Mouse (Mus musculus) common myeloid progenitor, adult 5-6 weeks (primary cell): ENCODE data around the gene Gm30302. TPM values are rescaled to one million over a fixed set of nuclear protein-coding genes. Genes with fewer than 3 reads are reported as not detected.
A peak's percentile ranks its signal among the peaks of the same experiment; 100 is the strongest.

ENCODE experiments used
- ATAC-seq: replicated peaks from 2 replicates; pipeline ENCODE4 v1.8.0; 2016; ENCODE audit warnings: low read depth, mild to moderate bottlenecking, moderate TSS enrichment, inconsistent platforms; ENCODE audit not compliant: poor library complexity, severe bottlenecking
- total RNA-seq: library from RNA; stranded (forward); fragments of 200-1000, 187-1606 nt; gene quantifications from 2 replicates; pipeline ENCODE4 v1.2.3, GENCODE M21; 2017

Gm30302 gene
- not detected in 2 replicates for total RNA-seq

DNA sequence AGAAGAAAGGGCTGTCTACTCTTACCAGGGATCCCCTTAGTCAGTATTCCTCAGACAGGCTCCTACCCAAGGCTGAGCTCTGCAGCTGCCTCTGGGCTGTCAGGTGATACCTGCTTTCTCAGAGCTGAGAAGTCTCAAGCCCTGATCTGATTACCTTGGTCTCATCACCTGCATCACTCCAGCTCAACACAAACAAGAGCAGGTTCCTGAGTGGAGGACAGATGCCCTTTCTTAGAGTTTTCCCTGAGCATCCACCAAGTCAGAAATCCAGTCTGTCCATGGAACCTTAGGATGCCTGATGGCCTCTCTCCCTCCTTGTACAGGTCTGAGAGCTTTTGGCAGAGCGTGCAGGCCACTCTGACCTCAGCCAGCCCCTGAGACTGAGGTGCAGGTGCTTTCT is at the start of gene Gm30302:
TSS of gene Gm30302 (minus strand) at position 101 of the 400 bp plus-strand sequence.
- no peak for ATAC-seq

DNA sequence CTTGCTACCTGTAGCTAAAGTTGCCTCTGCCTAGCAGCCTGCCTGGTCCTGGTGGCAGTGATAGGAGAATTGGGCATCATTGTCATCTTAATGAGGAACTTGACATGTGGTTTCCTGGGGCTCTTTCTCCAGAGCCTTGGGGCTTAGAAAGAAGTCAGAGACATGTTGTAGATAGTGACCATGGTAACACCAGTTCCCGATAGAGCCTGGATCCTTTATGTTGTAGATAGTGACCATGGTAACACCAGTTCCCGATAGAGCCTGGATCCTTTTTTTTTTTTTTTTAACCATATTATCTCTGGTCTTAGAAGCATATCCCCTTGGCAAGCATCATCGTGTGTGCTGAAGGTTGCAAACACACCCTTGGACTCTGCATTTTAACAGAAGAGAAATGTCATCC is 48.0 kb upstream of the Gm30302 start:
- peak; percentile 88 for ATAC-seq

DNA sequence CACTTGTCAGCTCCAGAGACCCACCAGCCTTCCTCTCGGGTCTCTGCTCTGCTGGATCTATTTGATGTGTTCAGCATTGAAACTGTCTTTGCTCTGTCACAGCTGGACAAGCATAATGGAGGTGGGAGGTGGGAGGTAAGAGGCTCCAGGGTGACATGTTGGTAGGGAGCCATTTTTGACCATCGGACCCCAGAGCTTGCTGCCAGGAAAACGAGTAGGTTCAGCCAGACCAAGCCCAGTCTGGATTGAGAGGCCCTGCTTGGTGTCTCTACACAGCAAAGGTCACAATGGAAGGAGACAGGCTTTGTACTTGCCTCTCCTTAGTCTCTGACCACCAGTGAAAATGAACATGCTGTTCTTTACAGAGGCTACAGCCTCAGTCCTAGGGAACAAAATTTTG is 47.3 kb upstream of the Gm30302 start:
- ATAC-seq: no peak

DNA sequence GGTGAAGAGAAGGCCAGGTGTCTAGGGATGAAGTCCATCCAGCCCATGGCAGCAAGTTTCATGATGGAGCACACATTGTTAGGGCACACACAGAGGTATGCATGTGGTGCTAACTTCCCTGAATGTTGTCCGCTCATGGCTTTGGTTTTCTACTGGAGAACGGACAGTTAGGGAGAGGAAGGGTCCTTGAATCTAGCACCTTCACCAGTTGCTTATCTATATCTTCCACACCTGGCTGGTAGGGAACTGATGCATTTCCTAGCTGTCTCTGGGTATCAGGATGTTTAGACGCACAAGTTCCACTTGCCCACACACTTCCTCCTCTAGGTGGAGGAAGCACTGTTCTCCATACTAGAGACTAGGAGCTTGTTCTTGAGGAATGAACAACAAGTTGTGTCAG is 46.9 kb upstream of the Gm30302 start:
- ATAC-seq: no peak

DNA sequence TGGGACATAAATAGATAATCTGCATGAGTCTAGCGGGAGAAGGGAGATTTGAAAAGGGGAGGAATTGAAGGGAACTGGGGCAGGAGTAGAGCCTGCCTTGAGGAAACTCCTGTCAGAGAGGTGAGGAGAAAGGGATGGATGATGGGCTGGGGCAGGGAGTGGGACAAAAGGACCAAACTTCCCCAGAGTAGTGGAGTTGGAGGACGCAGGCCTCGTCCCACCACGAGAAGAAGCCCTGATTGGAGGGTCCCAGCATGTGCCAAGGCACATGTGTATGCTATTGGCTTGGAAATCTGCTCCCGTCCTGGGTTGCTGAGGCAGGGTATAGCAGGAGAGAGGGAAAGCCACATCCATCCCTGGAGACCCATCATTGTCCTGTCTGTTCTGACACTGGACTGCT is 45.3 kb upstream of the Gm30302 start:
- no peak for ATAC-seq

DNA sequence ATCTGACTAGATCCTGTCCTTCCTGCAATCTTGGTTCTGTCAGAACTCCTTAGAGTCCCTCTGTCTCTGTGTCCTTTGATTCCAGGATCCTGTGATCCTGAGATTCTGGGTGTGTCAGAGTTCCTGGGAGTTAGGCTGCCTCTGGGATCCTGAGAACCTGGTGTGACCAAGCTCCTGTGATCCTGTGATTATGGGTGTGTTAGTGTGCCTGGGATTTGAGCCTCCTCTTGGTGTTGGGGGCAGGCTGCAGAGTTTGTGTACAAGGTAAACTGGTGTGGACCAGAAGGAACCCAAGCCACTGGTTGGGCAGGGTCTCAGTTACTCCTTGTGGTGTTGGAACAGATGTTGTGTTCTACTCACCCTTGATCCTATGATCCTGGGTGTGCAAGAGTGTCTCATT is 42.4 kb upstream of the Gm30302 start:
- ATAC-seq: no peak

DNA sequence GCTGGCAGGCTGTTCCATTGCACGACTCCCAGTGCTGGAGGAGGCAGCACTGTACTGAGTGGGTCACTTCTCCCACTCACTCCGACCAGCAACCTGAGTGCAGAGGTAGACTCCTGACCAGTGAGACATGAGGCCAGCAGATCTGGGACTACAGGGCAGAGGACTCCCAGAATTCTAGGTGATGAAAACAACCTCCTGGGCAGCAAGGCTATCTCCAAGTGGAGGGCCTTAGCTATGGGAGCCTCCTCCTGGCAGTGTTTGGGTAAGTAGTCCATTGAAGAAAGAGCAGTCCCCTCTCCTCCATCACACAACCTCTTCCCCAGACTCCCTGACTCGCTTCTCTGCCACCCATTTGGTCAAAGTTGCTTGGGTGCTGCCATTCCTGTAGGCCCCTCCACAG is 31.6 kb upstream of the Gm30302 start:
- ATAC-seq: no peak

DNA sequence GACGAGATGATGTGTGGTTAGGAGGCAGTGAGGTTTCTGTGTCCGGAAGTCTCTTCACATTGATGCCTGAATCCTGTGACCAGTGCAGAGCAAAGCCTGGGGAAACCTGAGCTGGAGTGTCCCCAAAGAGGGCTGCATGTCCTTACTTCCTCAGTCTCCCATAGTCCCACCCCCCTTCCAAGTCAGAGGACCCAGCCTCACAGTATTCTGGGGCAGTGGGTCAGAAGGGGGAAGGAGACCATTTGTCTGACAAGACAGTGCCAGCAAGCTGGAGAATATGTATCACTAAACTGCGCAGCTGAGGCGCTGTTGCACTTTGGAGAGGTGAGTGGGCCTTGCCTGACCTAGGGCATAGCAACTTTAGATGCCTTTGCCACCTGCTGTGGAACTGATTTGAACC is 26.5 kb upstream of the Gm30302 start:
- ATAC-seq: no peak

DNA sequence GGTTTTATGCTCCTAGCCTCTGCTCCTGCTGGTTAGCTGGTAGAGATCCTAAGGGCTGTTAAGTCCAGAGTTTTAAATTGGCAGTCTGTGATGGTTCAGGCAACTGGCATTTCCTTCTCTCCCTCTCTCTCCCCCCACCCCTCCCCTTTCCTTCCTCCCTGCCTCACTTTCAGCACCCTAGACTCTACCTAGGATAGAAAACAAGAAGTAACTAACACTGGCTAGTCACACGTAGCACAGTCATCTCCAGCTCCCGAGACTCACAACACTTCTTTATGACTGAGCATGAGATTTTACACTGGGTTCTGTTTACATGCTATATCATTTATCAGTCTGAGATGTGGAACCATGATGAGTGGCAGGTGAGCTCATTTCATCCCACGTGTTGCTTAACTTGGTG is 16.2 kb upstream of the Gm30302 start:
- ATAC-seq: 0 out of 2 replicates have a peak, but pooled peaks have one; percentile 22

DNA sequence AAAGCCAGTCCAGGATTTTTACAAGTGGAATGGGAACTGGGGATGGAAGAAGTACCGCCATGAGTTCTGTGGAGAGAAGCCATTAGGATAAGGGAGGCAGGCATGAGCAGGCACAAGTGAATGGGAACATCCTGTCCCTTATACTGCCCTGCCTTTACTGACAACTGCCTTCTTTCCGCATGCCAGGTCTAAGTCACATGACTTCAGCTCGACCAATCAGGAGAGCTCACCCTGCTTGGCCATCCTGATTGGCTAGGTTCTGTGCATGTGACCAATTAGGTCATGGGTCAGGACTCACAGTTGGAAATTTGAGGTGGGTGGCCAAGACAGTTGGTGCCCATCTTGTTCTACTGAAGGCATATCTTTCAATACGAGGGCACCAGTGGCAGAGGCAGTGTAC is 15.6 kb upstream of the Gm30302 start:
- ATAC-seq: no peak

DNA sequence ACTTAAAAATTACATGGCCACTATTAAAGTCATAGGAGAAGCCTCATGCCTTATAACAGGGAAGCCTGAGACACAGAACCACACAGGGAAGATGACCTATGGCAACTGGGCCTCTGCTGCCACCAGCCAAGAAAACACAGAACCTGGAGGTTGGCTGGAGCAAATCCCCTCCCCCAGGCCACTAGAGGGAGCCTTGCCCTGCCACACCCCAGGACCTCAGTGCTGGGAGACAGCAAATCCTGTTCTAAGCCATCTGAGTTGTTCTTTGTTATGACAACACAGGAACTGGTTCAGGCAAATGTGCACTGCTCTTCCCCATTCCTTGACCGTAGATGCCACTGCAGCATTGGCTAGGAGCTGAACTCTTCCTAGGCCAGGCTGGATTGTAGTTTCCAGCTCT is 8.3 kb upstream of the Gm30302 start:
- ATAC-seq: no peak; the same call in 1 of the 2 replicates

DNA sequence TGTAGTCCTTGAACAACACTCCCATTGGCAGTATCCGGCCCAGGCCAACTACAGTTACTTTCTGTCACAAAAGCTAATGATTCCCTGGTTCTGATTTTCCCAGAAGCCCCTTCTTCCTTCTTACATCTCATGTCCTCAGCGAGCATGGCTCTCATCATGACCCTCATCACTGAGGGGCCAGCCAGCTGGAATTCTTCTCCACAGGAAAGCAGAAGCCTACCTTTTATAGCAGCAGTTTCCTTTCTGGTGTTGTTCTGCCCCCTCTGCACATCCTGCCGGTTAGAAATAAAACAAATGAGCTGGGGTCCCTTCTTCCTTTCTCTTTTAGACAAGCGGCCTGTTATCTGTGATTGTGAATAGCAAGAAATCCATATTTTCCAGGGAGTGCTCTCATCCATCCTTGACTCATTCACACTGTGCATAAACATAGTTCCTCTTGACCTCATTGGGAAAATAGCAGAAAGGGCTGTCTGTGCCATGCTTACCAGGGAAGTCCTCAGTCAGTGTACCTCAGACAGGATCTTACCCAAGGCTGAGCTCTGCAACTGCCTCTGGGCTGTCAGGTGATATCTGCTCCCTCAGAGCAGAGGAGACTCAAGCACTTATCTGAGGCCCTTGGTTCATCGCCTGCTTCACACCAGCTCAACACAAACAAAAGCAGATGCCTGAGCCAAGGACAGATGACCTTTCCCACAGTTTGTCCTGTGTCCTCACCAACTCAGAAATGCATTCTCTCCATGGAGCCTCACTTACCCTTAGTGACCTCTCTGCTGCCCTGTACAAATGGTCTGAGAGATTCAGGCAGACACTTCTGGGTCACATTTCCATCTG is 10.0 kb downstream of the Gm30302 start:
- ATAC-seq: 0 out of 2 replicates have a peak, but pooled peaks have one; percentile 3

DNA sequence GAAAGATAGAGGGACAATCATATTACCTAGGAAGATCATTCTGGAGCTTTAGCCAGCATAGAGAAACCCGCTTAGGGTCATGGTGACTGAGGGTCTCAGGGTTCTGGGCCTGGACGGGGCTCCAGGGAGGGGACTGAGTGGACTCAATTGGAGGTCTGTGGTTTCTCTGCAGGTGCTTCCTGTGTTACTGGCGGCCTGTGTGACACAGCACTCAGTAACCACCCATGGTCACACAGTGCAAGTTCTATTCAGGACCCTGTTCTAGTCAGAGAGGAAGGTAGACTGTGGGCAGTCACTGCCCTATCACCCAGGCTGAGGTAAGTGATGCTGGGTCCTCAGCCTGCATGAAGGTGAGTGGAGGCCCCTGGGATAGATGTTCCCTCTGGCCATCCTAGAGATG is 14.9 kb downstream of the Gm30302 start:
- peak; percentile 80 for ATAC-seq

DNA sequence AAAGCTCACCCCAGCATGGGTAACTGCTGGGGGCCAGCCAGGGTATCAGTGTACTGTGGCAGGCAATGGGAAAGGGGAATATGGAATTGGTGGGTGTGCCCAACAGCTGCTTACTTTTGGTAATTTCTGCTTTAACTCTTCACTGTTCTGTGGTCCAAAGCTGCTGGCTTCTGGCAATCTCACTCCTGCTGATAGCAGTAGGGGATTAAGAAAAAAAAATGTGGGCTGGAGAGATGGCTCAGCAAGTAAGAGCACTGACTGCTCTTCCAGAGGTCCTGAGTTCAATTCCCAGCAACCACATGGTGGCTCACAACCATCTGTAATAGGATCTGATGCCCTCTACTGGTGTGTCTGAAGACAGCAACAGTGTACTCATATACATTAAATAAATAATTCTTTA is 27.3 kb downstream of the Gm30302 start:
- ATAC-seq: peak; percentile 49; the same call in 1 of the 2 replicates

DNA sequence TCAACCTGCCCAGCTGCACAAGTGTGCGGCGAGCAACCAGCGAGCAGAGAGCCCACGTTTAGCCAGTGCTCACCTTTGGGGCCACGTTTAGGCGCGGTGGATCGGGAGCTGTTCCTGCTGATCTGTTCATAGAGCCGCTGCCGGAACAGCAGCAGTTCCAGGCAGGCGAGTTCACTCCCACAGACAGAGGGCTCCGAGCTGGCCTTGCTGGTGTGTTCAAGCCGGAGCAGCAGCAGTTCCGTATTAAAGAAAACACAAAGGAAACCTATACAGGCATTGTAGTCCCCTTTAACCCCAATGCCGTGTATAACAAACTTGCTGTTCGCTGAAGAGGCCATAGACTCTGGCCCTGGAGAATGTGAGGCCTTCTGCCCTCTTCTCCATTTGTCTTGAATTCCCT is 29.7 kb downstream of the Gm30302 start:
- ATAC-seq: no peak

DNA sequence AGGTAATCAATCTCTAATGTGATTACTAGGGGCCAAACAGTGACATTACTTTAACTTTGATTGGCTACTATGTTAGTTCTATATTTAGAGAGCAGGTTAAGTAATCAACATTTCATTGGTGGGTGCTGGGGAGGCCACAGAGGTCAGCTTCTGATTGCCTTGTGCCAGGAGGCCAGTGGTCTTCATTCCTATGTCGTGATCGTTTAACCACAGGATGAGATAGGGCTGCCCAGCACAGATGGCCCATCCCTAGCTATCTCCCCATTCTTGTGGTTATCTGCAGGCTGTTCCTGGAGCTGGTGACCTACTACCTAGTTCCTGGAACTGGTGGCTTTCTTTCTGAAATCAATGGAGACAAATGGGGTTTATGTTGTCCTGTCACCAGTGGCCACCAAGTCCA is 30.8 kb downstream of the Gm30302 start:
- peak; percentile 67 for ATAC-seq

DNA sequence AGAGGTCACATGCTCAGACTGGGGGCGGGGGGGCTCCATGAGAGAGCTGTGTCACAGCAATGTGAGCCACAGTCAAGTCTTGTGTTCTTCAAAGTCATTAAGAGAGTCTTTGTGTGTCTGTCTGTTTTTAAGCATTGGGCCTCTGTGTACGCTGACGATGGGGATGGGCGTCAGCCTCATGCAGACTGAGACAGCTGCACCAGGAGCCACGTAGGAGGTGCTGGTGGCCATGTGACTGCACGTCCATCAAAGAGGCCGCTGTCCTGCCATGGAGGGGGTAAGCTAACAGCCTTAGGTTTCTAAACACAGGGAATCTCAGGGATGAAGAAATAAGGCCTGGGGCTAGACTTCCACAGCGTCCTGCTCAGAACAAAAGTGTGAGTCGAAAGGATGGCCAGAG is 32.5 kb downstream of the Gm30302 start:
- ATAC-seq: no peak

DNA sequence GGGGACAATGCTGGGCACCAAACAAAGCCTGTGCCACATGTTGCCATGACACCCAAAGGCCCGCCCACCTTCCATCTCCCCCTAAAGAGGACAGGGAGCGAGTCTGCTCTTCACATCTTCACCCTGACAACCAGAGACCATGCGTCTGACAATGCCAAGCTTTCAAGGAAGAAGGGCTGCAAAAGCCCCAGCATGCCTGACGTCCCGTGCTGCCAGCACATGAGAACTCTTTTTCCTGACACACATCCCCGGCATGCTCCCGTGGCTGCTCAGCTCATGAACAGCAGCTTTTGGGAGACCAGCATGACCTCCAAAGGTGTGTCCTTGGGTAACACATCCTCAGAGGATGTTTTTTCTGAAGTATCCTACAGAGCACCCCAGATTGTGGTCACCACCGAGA is 33.5 kb downstream of the Gm30302 start:
- ATAC-seq: no peak

DNA sequence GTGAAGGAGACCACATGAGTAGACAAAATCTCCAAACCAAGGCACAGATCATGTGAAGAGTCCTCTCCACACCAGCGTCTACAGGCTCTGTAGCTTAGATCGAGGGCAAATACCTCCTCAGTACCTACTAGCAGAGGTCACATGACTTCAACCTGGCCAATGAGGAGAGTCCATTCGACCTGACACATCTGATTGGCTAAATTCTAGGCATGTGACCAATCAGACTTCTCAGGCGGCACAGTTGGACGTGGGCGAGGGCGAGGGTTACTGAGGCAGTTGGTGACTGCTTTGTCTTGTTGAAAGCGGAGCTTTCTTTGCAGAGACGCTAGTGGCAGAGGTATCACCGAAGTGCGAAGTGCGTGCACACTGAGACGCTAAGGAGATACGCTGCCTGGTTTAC is 36.6 kb downstream of the Gm30302 start:
- ATAC-seq: no peak

DNA sequence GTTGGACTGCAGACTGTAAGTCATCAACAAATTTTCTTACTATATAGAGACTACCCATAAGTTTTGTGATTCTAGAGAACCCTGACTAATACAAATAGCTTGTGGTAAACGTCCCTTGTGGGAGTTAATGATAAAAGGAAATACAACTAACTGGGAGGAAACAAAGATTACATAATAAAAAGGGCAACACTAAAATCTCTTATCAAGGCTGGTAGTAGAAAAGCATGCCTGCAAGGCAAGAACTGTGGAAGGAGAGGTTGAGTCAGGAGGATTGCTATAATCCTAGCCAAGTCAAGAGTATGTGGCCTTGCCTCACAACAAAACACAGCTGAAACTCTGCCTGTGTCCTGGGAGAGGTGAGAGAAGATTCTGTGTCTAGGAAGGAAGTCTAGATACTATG is 38.1 kb downstream of the Gm30302 start:
- ATAC-seq: no peak

DNA sequence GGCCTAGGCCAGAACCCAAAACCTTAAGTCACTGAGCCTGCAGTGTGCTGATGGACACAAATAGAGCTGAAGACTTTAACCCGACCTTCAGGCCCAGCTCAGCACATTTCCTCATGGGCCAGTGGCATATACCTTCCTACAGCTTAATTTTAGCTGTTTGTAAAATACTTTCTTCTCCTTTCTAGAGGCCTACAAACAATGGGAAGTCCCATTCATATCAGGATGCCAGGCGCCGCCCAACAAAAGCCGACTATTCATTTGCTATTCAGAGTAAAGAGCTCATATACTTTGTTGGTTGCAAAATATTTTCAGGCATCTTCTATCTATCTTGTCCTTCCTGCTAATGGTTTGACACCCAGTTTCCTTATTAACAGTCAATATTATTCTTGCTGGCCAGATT is 40.8 kb downstream of the Gm30302 start:
- ATAC-seq: no peak

DNA sequence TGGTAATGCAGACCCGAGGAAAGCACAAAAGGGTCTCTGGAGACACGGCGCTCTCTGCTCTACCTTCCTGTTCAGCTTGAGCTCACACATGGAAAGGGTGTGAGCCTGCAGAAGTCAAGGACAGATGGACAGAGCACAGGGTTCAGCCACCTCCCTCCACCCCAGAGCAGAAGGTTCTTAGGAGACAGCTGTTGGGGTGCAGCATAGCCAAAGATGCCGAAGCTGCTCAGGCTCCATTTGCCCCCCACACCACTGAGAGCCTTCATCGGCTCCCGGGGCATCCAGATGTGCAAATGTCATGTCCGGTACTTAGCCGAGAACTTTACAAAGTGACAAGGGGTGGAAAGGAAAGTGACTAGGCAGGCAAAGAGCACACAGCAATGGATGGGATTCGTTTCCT is 42.2 kb downstream of the Gm30302 start:
- no peak for ATAC-seq
